Mouse (Mus musculus): ENCODE results near the gene Olfr1419. TPM values are rescaled to one million over a fixed set of nuclear protein-coding genes. Genes with fewer than 3 reads are reported as not detected.
"Not testable (repeated sequence)": the region's sequence is repeated elsewhere in the genome, so short reads cannot be mapped to it uniquely, and the experiment has no call there.

Olfr1419 gene
- not detected for polyA plus RNA-seq (2021)

GRCm38 (mm10) chr19:11875006-11875405, at the start of gene Olfr1419:
Gene Olfr1419 (minus strand): TSS chr19:11875106.
- POLR2A ChIA-PET: interaction anchor here (0.6 to 1.2 kb wide), 2 partner anchors 25 to 36 kb away, joined by 3 read pairs; no protein-coding TSS in a partner anchor
- in situ Hi-C loops (cut with MboI; ENCODE audit: low pct_unique_long_range_greater_than_20kb): no loop called here
- no peak for DNase-seq (ENCODE audit: low read depth, low spot score)
- no peak for ATAC-seq
- CTCF ChIA-PET: no interaction called here
- TF ChIP-seq CTCF (IDR thresholded peaks at IDR 0.05): no peak
- H3K27me3 ChIP-seq: peaks cover 39% of the 10 kb centered on the region

GRCm38 (mm10) chr19:11922515-11922914, 47.6 kb upstream of the Olfr1419 start:
- POLR2A ChIA-PET; H3K27me3 ChIP-seq; ATAC-seq; DNase-seq (ENCODE audit: low read depth, low spot score): not testable (repeated sequence)
- CTCF ChIA-PET: interaction anchor here (1.0 to 2.5 kb wide), 4 partner anchors 10 to 145 kb away, joined by 3 to 8 read pairs (median 5); no protein-coding TSS in a partner anchor
- in situ Hi-C loops (cut with MboI; ENCODE audit: low pct_unique_long_range_greater_than_20kb): loop anchor here (5.0 to 25.0 kb wide), 2 partner anchors 145 to 565 kb away; no protein-coding TSS in a partner anchor

- POLR2A ChIA-PET: no interaction called here
- CTCF ChIA-PET: interaction anchor here (0.6 to 2.5 kb wide), 5 partner anchors 11 to 145 kb away, joined by 3 to 8 read pairs (median 4); no protein-coding TSS in a partner anchor
- in situ Hi-C loops (cut with MboI; ENCODE audit: low pct_unique_long_range_greater_than_20kb): loop anchor here (5.0 to 25.0 kb wide), 2 partner anchors 145 to 565 kb away; no protein-coding TSS in a partner anchor
- DNase-seq (ENCODE audit: low read depth, low spot score) (no peak), ATAC-seq (no peak)
- no peaks in the 10 kb centered on the region for H3K27me3 ChIP-seq
- TF ChIP-seq CTCF (IDR thresholded peaks at IDR 0.05): no peak
Measured at GRCm38 (mm10) chr19:11922068-11922467, 47.2 kb upstream of the Olfr1419 start.

- ChIA-PET POLR2A (no interaction called here), CTCF (interaction anchor here (1.1 to 2.1 kb wide), 3 partner anchors 13 to 138 kb away, joined by 3 to 6 read pairs (median 3); no protein-coding TSS in a partner anchor)
- in situ Hi-C loops (cut with MboI; ENCODE audit: low pct_unique_long_range_greater_than_20kb): loop anchor here (25.0 kb wide), 1 partner anchor 571 kb away; no protein-coding TSS in a partner anchor
- no peak for DNase-seq (ENCODE audit: low read depth, low spot score)
- H3K27me3 ChIP-seq: no peaks in the 10 kb centered on the region
- no peak for TF ChIP-seq CTCF (IDR thresholded peaks at IDR 0.05)
- ATAC-seq: no peak
Measured at GRCm38 (mm10) chr19:11915804-11916203, 40.9 kb upstream of the Olfr1419 start.

- no peak for TF ChIP-seq CTCF (IDR thresholded peaks at IDR 0.05)
- no peak for DNase-seq (ENCODE audit: low read depth, low spot score)
Measured at GRCm38 (mm10) chr19:11912533-11913121, 37.7 kb upstream of the Olfr1419 start.

GRCm38 (mm10) chr19:11912037-11912532, 37.2 kb upstream of the Olfr1419 start, which contains the start of gene Patl1:
Gene Patl1 (plus strand): TSS chr19:11912399.
- CTCF ChIA-PET: no interaction called here
- DNase-seq (ENCODE audit: low read depth, low spot score) (peak; percentile 89), ATAC-seq (peak; percentile 88)
- in situ Hi-C loops (cut with MboI; ENCODE audit: low pct_unique_long_range_greater_than_20kb): loop anchor here (5.0 to 25.0 kb wide), 2 partner anchors 95 to 575 kb away; no protein-coding TSS in a partner anchor
- TF ChIP-seq CTCF (IDR thresholded peaks at IDR 0.05): no peak
- no peaks in the 10 kb centered on the region for H3K27me3 ChIP-seq
- POLR2A ChIA-PET: interaction anchor here (1.0 kb wide), 2 partner anchors 37 to 53 kb away, joined by 3 read pairs; partner anchors contain the start of genes Olfr1419 and Osbp

More at GRCm38 (mm10) chr19:11912533-11913121, 37.7 kb upstream of the Olfr1419 start:
- POLR2A ChIA-PET: interaction anchor here (1.0 to 1.2 kb wide), 4 partner anchors 53 to 136 kb away, joined by 3 to 4 read pairs (median 3); partner anchors contain the start of genes Osbp and Stx3
- in situ Hi-C loops (cut with MboI; ENCODE audit: low pct_unique_long_range_greater_than_20kb): loop anchor here (5.0 to 25.0 kb wide), 2 partner anchors 95 to 575 kb away; no protein-coding TSS in a partner anchor
- no peaks in the 10 kb centered on the region for H3K27me3 ChIP-seq
- CTCF ChIA-PET: interaction anchor here (0.9 to 1.5 kb wide), 4 partner anchors 63 to 143 kb away, joined by 3 read pairs; no protein-coding TSS in a partner anchor
- ATAC-seq: peak; percentile 75

- ATAC-seq (peak; percentile 27), DNase-seq (ENCODE audit: low read depth, low spot score) (no peak)
- TF ChIP-seq CTCF (IDR thresholded peaks at IDR 0.05): no peak
- H3K27me3 ChIP-seq: no peaks in the 10 kb centered on the region
- in situ Hi-C loops (cut with MboI; ENCODE audit: low pct_unique_long_range_greater_than_20kb): loop anchor here (5.0 to 25.0 kb wide), 2 partner anchors 96 to 576 kb away; no protein-coding TSS in a partner anchor
- CTCF ChIA-PET: no interaction called here
- POLR2A ChIA-PET: interaction anchor here (1.0 kb wide), 2 partner anchors 37 to 54 kb away, joined by 3 read pairs; partner anchors contain the start of genes Olfr1419 and Osbp
Measured at GRCm38 (mm10) chr19:11911603-11912002, 36.7 kb upstream of the Olfr1419 start.

- H3K27me3 ChIP-seq: no peaks in the 10 kb centered on the region
- ChIA-PET CTCF (interaction anchor here (1.4 kb wide), 1 partner anchor 10 kb away, joined by 4 read pairs; no protein-coding TSS in a partner anchor), POLR2A (interaction anchor here (1.0 kb wide), 1 partner anchor 36 kb away, joined by 3 read pairs; the partner anchor contains the start of gene Olfr1419)
- in situ Hi-C loops (cut with MboI; ENCODE audit: low pct_unique_long_range_greater_than_20kb): loop anchor here (5.0 to 25.0 kb wide), 2 partner anchors 96 to 576 kb away; no protein-coding TSS in a partner anchor
- ATAC-seq: no peak
- DNase-seq (ENCODE audit: low read depth, low spot score): no peak
- no peak for TF ChIP-seq CTCF (IDR thresholded peaks at IDR 0.05)
Measured at GRCm38 (mm10) chr19:11911021-11911420, 36.1 kb upstream of the Olfr1419 start.

- H3K27me3 ChIP-seq: peaks cover 71% of the 10 kb centered on the region
- ChIA-PET CTCF (no interaction called here), POLR2A (no interaction called here)
- in situ Hi-C loops (cut with MboI; ENCODE audit: low pct_unique_long_range_greater_than_20kb): no loop called here
- no peak for TF ChIP-seq CTCF (IDR thresholded peaks at IDR 0.05)
- DNase-seq (ENCODE audit: low read depth, low spot score) (no peak), ATAC-seq (no peak)
Measured at GRCm38 (mm10) chr19:11886265-11886664, 11.4 kb upstream of the Olfr1419 start, which contains the start of gene Olfr1420. Gene Olfr1420 (plus strand): TSS chr19:11886565.

GRCm38 (mm10) chr19:11878404-11878803, 3.5 kb upstream of the Olfr1419 start:
- POLR2A ChIA-PET; ATAC-seq; CTCF ChIA-PET; DNase-seq (ENCODE audit: low read depth, low spot score); in situ Hi-C loops (cut with MboI; ENCODE audit: low pct_unique_long_range_greater_than_20kb): not testable (repeated sequence)
- H3K27me3 ChIP-seq: peaks cover 40% of the 10 kb centered on the region

Measured in Patski (cell line).